Mouse (Mus musculus) stomach, embryonic 16.5 days (tissue): Measurements from ENCODE around the gene Alk. TPM values are rescaled to one million over a fixed set of nuclear protein-coding genes. Genes with fewer than 3 reads are reported as not detected.
A peak's percentile ranks its signal among the peaks of the same experiment; 100 is the strongest.

Experiments
- ATAC-seq: fragments of 200-750 bp; cut with Nextera tagmentation; 2 replicates; pipeline ENCODE4 v1.8.0; 2017; ENCODE audit warnings: moderate number of reproducible peaks, moderate TSS enrichment; ENCODE audit not compliant: insufficient read depth, low FRiP score
- H3K27ac ChIP-seq: fragments of 300-500 bp; sonication (generic); 2 replicates; pipeline ENCODE4 v1.5.1; 2014; ENCODE audit warnings: low read length
- H3K27me3 ChIP-seq: fragments of 300-500 bp; sonication (generic); 2 replicates; pipeline ENCODE4 v1.6.1; 2014; ENCODE audit warnings: low read length, control low read depth, mixed read lengths; ENCODE audit not compliant: control insufficient read depth, insufficient read depth
- H3K36me3 ChIP-seq: fragments of 300-500 bp; sonication (generic); 2 replicates; pipeline ENCODE4 v1.6.1; 2014; ENCODE audit warnings: low read length; ENCODE audit not compliant: control insufficient read depth, insufficient read depth
- H3K4me1 ChIP-seq: fragments of 300-500 bp; sonication (generic); 2 replicates; pipeline ENCODE4 v1.6.1; 2014; ENCODE audit warnings: low read length, control low read depth, mixed read lengths; ENCODE audit not compliant: control insufficient read depth, insufficient read depth
- H3K4me2 ChIP-seq: fragments of 300-500 bp; sonication (generic); 2 replicates; pipeline ENCODE4 v1.6.1; 2014; ENCODE audit warnings: low read depth, low read length, mixed read lengths
- H3K4me3 ChIP-seq: fragments of 300-500 bp; sonication (generic); replicated peaks from 2 replicates; pipeline ENCODE4 v1.5.1; 2014; ENCODE audit warnings: mild to moderate bottlenecking, low read length
- H3K9ac ChIP-seq: fragments of 300-500 bp; sonication (generic); 2 replicates; pipeline ENCODE4 v1.6.1; 2014; ENCODE audit warnings: low read length
- H3K9me3 ChIP-seq: fragments of 300-500 bp; sonication (generic); replicated peaks from 2 replicates; pipeline ENCODE4 v1.6.1; 2016; ENCODE audit warnings: low read length, control low read depth; ENCODE audit not compliant: control insufficient read depth
- WGBS: fragments of 180-500 bp; shearing (Covaris S2); extraction: QIAGEN DNeasy Blood & Tissue Kit; methylation state at CpG from one replicate; pipeline ENCODE4 v1.1.7; 2014; 5-methylcytosine and 5-hydroxymethylcytosine counted together
- polyA plus RNA-seq: library from polyadenylated mRNA; unstranded; fragments of >200 nt; fragmentation: Nextera tagmentation; extraction: Ambion mirVana; gene quantifications from 2 replicates; pipeline ENCODE4 v1.2.1, GENCODE M21; 2015

The Alk gene
- polyA plus RNA-seq, 1 experiment from 2014 or later, result 1.5 TPM

- no peak overlapping the region for H3K4me3 ChIP-seq
- no peaks in the 10 kb centered on the region for H3K27me3 ChIP-seq
- H3K27ac ChIP-seq, result no peak overlapping the region
- H3K4me2 ChIP-seq, result no peak overlapping the region
- no peak for ATAC-seq
- no peaks in the 10 kb centered on the region for H3K4me1 ChIP-seq
- H3K9ac ChIP-seq, result no peak overlapping the region
- H3K36me3 ChIP-seq, result no peaks in the 10 kb centered on the region
- WGBS, result 55% methylated on average over 5 of the region's 5 CpGs
- no peaks in the 10 kb centered on the region for H3K9me3 ChIP-seq
These were observed 739.0 kb downstream of the Alk start for GRCm38 (mm10) chr17:71865437-71865836.

DNA sequence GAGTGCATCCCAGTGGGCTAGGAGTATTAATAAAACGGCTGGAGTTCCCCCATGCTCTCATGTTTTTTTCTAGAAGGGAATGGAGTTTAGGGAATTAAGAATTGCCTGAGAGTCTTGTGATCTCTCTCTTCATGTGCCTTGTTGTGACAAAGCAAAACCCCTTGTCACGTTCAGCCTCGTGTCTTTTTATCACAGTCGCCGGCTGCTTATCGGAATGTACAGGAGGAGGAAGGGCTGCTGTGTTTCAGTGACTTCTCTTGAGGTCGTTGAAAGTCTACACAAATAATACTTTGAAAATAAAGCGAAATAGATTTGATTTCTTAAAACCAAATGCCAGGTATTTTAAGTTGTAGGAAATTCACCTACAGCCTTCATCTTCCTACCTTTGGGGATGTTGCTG lies 740.4 kb downstream of the Alk start:
- no peak overlapping the region for H3K9ac ChIP-seq
- no peaks in the 10 kb centered on the region; the same call in 1 of the 2 replicates for H3K36me3 ChIP-seq
- H3K4me3 ChIP-seq, result no peak overlapping the region
- no peaks in the 10 kb centered on the region for H3K4me1 ChIP-seq
- H3K27me3 ChIP-seq, result no peaks in the 10 kb centered on the region
- no peak overlapping the region for H3K4me2 ChIP-seq
- no peak overlapping the region for H3K27ac ChIP-seq
- WGBS, result 80% methylated on average over 8 of the region's 8 CpGs
- no peak for ATAC-seq
- H3K9me3 ChIP-seq, result no peaks in the 10 kb centered on the region

DNA sequence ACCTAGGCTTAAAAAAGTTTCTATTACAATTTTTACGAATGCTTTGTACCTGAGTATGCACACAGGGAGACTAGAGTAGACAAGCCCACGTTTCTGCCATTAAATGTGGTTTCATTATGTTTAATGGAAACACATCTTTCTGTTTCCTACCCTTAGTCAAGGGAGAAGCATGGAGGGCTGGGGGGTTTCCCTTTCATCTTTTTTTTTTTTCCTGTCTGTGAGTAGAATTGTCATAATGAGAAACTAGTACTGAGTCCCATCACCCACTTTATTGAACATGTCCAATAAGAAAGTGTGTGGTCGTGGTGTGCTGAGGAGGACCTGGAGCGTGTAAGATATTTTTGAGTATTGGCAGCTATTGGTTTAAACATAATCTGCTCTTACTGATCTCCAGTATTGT lies 741.5 kb downstream of the Alk start:
- no peak for ATAC-seq
- Histone ChIP-seq H3K27ac (no peak overlapping the region), H3K4me3 (no peak overlapping the region), H3K4me1 (no peaks in the 10 kb centered on the region), H3K4me2 (no peak overlapping the region), H3K9me3 (no peaks in the 10 kb centered on the region), H3K27me3 (no peaks in the 10 kb centered on the region), H3K36me3 (no peaks in the 10 kb centered on the region; the same call in 1 of the 2 replicates), H3K9ac (no peak overlapping the region)
- WGBS, result 84% methylated on average over 4 of the region's 4 CpGs

GRCm38 (mm10) chr17:71862184-71862583 lies 742.2 kb downstream of the Alk start:
- no peak overlapping the region for H3K4me2 ChIP-seq
- no peaks in the 10 kb centered on the region for H3K4me1 ChIP-seq
- no peak overlapping the region for H3K9ac ChIP-seq
- H3K9me3 ChIP-seq, result no peaks in the 10 kb centered on the region
- no peaks in the 10 kb centered on the region; the same call in 1 of the 2 replicates for H3K36me3 ChIP-seq
- ATAC-seq, result no peak
- 89% methylated on average over 3 of the region's 3 CpGs for WGBS
- H3K27me3 ChIP-seq, result no peaks in the 10 kb centered on the region
- H3K4me3 ChIP-seq, result no peak overlapping the region
- H3K27ac ChIP-seq, result no peak overlapping the region

GRCm38 (mm10) chr17:71831960-71832359 lies 772.5 kb downstream of the Alk start:
- no peaks in the 10 kb centered on the region for H3K9me3 ChIP-seq
- H3K27me3 ChIP-seq, result no peaks in the 10 kb centered on the region
- H3K4me3 ChIP-seq, result no peak overlapping the region
- no peak overlapping the region for H3K9ac ChIP-seq
- 77% methylated on average over 3 of the region's 3 CpGs for WGBS
- H3K27ac ChIP-seq, result no peak overlapping the region
- no peak overlapping the region for H3K4me2 ChIP-seq
- ATAC-seq, result no peak
- peaks cover 8% of the 10 kb centered on the region; the same call in 1 of the 2 replicates for H3K4me1 ChIP-seq
- H3K36me3 ChIP-seq, result no peaks in the 10 kb centered on the region

DNA sequence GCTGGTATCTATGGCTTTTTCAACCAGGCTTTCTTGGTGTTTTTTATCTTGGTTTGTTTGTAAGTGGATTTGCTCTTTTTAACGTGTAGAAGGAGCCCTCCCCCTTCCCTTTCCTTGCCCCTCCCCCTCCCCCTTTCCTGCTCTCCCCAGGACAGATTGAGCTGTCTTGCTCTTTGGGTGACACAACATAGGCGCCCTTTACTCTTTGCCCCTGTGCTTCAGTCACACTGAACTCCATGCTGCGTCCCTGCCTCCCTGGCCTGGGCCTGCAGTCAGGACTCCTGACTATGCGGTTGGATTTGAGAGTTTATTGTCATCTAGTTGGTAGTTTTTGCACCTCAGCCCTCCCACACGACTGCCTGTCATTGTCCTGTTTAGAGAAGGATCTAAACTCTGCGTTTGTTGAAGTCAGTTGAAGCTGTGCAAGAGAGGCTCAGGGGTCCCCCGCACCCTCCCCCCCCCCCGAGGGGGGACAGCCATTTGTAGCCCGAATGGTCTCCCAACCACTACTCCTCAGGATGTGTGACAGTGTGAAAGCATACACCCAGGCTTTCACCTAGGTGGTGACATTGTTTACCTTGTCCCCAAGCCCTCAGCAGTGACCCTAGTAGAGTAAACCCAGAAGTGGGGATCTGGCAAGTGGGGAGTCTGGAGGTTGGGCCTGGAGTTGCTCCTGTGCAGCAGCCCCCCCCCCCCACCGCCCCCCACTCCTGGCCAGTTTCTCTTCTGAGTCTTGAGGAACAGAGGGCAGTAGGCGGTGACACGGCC lies 775.6 kb downstream of the Alk start:
- ATAC-seq, result peak; percentile 50
- H3K36me3 ChIP-seq, result no peaks in the 10 kb centered on the region
- H3K4me1 ChIP-seq, result peaks cover 8% of the 10 kb centered on the region; the same call in 1 of the 2 replicates
- H3K9ac ChIP-seq, result no peak overlapping the region
- H3K4me2 ChIP-seq, result no peak overlapping the region
- no peaks in the 10 kb centered on the region for H3K27me3 ChIP-seq
- 41% methylated on average over 12 of the region's 12 CpGs for WGBS
- no peaks in the 10 kb centered on the region for H3K9me3 ChIP-seq
- no peak overlapping the region for H3K27ac ChIP-seq
- H3K4me3 ChIP-seq, result no peak overlapping the region

GRCm38 (mm10) chr17:71827627-71828026 lies 776.8 kb downstream of the Alk start:
- Histone ChIP-seq H3K4me3 (no peak overlapping the region), H3K36me3 (no peaks in the 10 kb centered on the region), H3K4me1 (peaks cover 8% of the 10 kb centered on the region; the same call in 1 of the 2 replicates), H3K27me3 (no peaks in the 10 kb centered on the region), H3K27ac (no peak overlapping the region), H3K4me2 (no peak overlapping the region), H3K9me3 (no peaks in the 10 kb centered on the region), H3K9ac (no peak overlapping the region)
- no peak for ATAC-seq
- 45% methylated on average over 8 of the region's 8 CpGs for WGBS

DNA sequence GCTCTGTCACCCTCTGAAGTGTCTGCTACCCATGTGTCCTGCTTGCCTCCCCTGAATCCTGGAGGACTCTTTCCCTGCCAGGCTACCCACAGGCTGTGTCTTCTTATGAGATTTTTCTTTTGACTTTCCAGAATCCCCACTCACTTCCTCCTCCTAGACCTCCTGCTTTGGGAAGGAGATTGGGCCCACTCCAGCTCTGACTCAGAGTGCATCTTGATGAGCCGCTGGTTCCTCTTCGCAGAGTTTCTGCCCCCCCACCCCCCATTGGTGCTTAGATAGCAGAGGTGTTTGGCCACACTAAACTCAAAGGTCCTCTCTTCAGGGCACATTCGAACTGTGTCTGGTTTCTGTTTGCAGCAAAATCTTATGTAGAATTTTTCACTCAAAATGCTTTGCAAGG lies 777.8 kb downstream of the Alk start:
- WGBS, result 49% methylated on average over 3 of the region's 3 CpGs
- H3K27ac ChIP-seq, result no peak overlapping the region
- ATAC-seq, result no peak

GRCm38 (mm10) chr17:71823622-71824306 lies 780.7 kb downstream of the Alk start:
- 70% methylated on average over 8 of the region's 8 CpGs for WGBS
- Histone ChIP-seq H3K36me3 (no peaks in the 10 kb centered on the region), H3K9me3 (no peaks in the 10 kb centered on the region), H3K27me3 (no peaks in the 10 kb centered on the region), H3K4me3 (no peak overlapping the region), H3K27ac (no peak overlapping the region), H3K4me2 (no peak overlapping the region), H3K4me1 (peaks cover 5% of the 10 kb centered on the region; the same call in 1 of the 2 replicates), H3K9ac (no peak overlapping the region)
- no peak for ATAC-seq

More for the DNA sequence above, 777.8 kb downstream of the Alk start:
- Histone ChIP-seq H3K4me2 (no peak overlapping the region), H3K27me3 (no peaks in the 10 kb centered on the region), H3K9ac (no peak overlapping the region), H3K4me1 (peaks cover 8% of the 10 kb centered on the region; the same call in 1 of the 2 replicates), H3K4me3 (no peak overlapping the region), H3K36me3 (no peaks in the 10 kb centered on the region), H3K9me3 (no peaks in the 10 kb centered on the region)
